7 mouse cellular contexts compared by ENCODE assay signal in genomic region chr7:141443081-141443821, GRCm38 (mm10). TPM values are rescaled to one million over a fixed set of nuclear protein-coding genes. Genes with fewer than 3 reads are reported as not detected.
DNase-seq lines count a peak whose midpoint lies in the region; ATAC-seq and TF ChIP-seq lines count a peak whose summit lies in the region.

No protein-coding gene starts in this region.

- peak overlapping the region; percentile 37; the same call in 1 of the 2 replicates for H3K27ac ChIP-seq in forebrain, embryonic 11.5 days (ENCODE audit: low read depth, low read length)
- H3K27ac ChIP-seq in kidney, embryonic 16.5 days (ENCODE audit: low read length), result peak overlapping the region; percentile 52; the same call in 1 of the 2 replicates

- no peak for TF ChIP-seq POLR2A in brain, embryonic 14.5 days (IDR thresholded peaks at IDR 0.05; ENCODE audit: borderline replicate concordance, extremely low read depth, insufficient read depth, insufficient read length, poor library complexity, severe bottlenecking)
- no peak for TF ChIP-seq POLR2A in myocyte (IDR thresholded peaks at IDR 0.05; ENCODE audit: insufficient read length, low read depth)

- peak overlapping the region; percentile 95 for H3K4me3 ChIP-seq in megakaryocyte, embryonic 14.5 days (replicated peaks)
- H3K4me3 ChIP-seq in forebrain, embryonic 11.5 days (ENCODE audit: low read depth, low read length), result peak overlapping the region; percentile 40
- H3K4me3 ChIP-seq in kidney, embryonic 16.5 days (ENCODE audit: low read length), result peak overlapping the region; percentile 54
- H3K4me3 ChIP-seq in myocyte, result peak overlapping the region; percentile 38

- peaks cover 66% of the 10 kb centered on the region for H3K4me1 ChIP-seq in megakaryocyte, embryonic 14.5 days
- peaks cover 13% of the 10 kb centered on the region for H3K4me1 ChIP-seq in forebrain, embryonic 11.5 days (replicated peaks; ENCODE audit: control insufficient read depth, insufficient read depth, low read length)
- peaks cover 24% of the 10 kb centered on the region for H3K4me1 ChIP-seq in kidney, embryonic 16.5 days (ENCODE audit: insufficient read depth, low read length)

- peak; percentile 77 for DNase-seq in brain, embryonic 14.5 days (ENCODE audit: low read depth)
- DNase-seq in forebrain, embryonic 11.5 days (ENCODE audit: low spot score), result peak; percentile 72
- DNase-seq in frontal cortex, adult 2 months (ENCODE audit: extremely low spot score in 1 of 2, low spot score in 1 of 2), result no peak

- 36% methylated on average over 12 of the region's 12 CpGs for WGBS in forebrain, embryonic 11.5 days
- WGBS in kidney, embryonic 16.5 days, result 15% methylated on average over 12 of the region's 12 CpGs

- no peak for ATAC-seq in megakaryocyte, adult 5-6 weeks (ENCODE audit: poor library complexity, severe bottlenecking)
- 0 out of 2 replicates have a peak, but pooled peaks have one; percentile 3 for ATAC-seq in forebrain, embryonic 11.5 days (replicated peaks; ENCODE audit: low FRiP score)
- ATAC-seq in kidney, embryonic 16.5 days (ENCODE audit: low FRiP score, low TSS enrichment), result no peak; the same call in 1 of the 2 replicates

- H3K27me3 ChIP-seq in megakaryocyte, embryonic 14.5 days (replicated peaks), result no peaks in the 10 kb centered on the region
- H3K27me3 ChIP-seq in forebrain, embryonic 11.5 days (ENCODE audit: control insufficient read depth, insufficient read depth, low read length), result no peaks in the 10 kb centered on the region; the same call in 1 of the 2 replicates
- no peaks in the 10 kb centered on the region for H3K27me3 ChIP-seq in kidney, embryonic 16.5 days (ENCODE audit: insufficient read depth, low read length)
- H3K27me3 ChIP-seq in myocyte (ENCODE audit: control insufficient read depth, insufficient read depth, insufficient read length), result no peaks in the 10 kb centered on the region

- no peaks in the 10 kb centered on the region for H3K9me3 ChIP-seq in megakaryocyte, embryonic 14.5 days
- H3K9me3 ChIP-seq in forebrain, embryonic 11.5 days (ENCODE audit: control insufficient read depth, low read length), result no peaks in the 10 kb centered on the region
- no peaks in the 10 kb centered on the region for H3K9me3 ChIP-seq in kidney, embryonic 16.5 days (ENCODE audit: low read length)

- H3K79me2 ChIP-seq in myocyte (ENCODE audit: control insufficient read depth, insufficient read depth), result peaks cover 8% of the 10 kb centered on the region

- H3ac ChIP-seq in myocyte (ENCODE audit: control insufficient read depth, insufficient read length), result no peak overlapping the region

- peak overlapping the region; percentile 80 for H3K4me2 ChIP-seq in forebrain, embryonic 11.5 days (ENCODE audit: low read depth, low read length, severe bottlenecking)
- H3K4me2 ChIP-seq in kidney, embryonic 16.5 days (replicated peaks; ENCODE audit: low read depth, low read length), result peak overlapping the region; percentile 89
- H3K4me2 ChIP-seq in myocyte (ENCODE audit: low read depth), result peak overlapping the region; percentile 99

- 0 out of 2 replicates have a peak, but pooled peaks have one; percentile 19 for TF ChIP-seq CTCF in brain, embryonic 14.5 days (IDR thresholded peaks at IDR 0.05; ENCODE audit: borderline replicate concordance, extremely low read depth, insufficient read depth, insufficient read length)

- peak overlapping the region; percentile 71 for H3K9ac ChIP-seq in forebrain, embryonic 11.5 days (ENCODE audit: low read length)
- H3K9ac ChIP-seq in kidney, embryonic 16.5 days (replicated peaks; ENCODE audit: low read length), result peak overlapping the region; percentile 66

- peaks cover 46% of the 10 kb centered on the region for H3K36me3 ChIP-seq in megakaryocyte, embryonic 14.5 days (replicated peaks; ENCODE audit: low read length)
- peaks cover 2% of the 10 kb centered on the region; the same call in 1 of the 2 replicates for H3K36me3 ChIP-seq in forebrain, embryonic 11.5 days (ENCODE audit: control insufficient read depth, insufficient read depth, low read length)
- peaks cover 18% of the 10 kb centered on the region; the same call in 1 of the 2 replicates for H3K36me3 ChIP-seq in kidney, embryonic 16.5 days (ENCODE audit: insufficient read depth, low read length)
- H3K36me3 ChIP-seq in myocyte (ENCODE audit: control insufficient read depth, insufficient read depth), result no peaks in the 10 kb centered on the region

TF ChIP-seq in myocyte, 11 proteins besides CTCF, POLR2A, EP300 and RAD21:
- TF ChIP-seq CEBPB (IDR thresholded peaks at IDR 0.05; ENCODE audit: insufficient read depth, poor library complexity, severe bottlenecking) (no peak), POLR2AphosphoS2 (IDR thresholded peaks at IDR 0.05; ENCODE audit: insufficient read length, low read depth) (no peak), MYOG (IDR thresholded peaks at IDR 0.05; ENCODE audit: control insufficient read depth in 1 of 3, insufficient read depth in 1 of 3, insufficient read length in 2 of 3, low read depth in 2 of 3) (no peak), USF1 (IDR thresholded peaks at IDR 0.05; ENCODE audit: low read depth) (no peak), E2F4 (IDR thresholded peaks at IDR 0.05; ENCODE audit: insufficient read depth) (no peak), MYOD1 (IDR thresholded peaks at IDR 0.05; ENCODE audit: control insufficient read depth in 1 of 3, insufficient read length in 2 of 3, low read depth in 2 of 3) (no peak), TCF12 (IDR thresholded peaks at IDR 0.05; ENCODE audit: insufficient read depth, poor library complexity, severe bottlenecking) (no peak), REST (IDR thresholded peaks at IDR 0.05; ENCODE audit: insufficient read depth, insufficient read length) (no peak)

RNA-seq across cellular contexts. Expression of gene Pidd1, which starts 0.6 kb away (rescaled TPM):
- 13.0 and 25.6 TPM in 2 replicates for polyA plus RNA-seq in megakaryocyte, embryonic 14.5 days (2012; ENCODE audit: insufficient read depth, low replicate concordance)
- 7.1 and 8.1 TPM in 2 replicates for total RNA-seq in megakaryocyte, adult 5-6 weeks (2015)
- total RNA-seq in megakaryocyte, adult 5-6 weeks (2017), result 6.1 and 10.5 TPM in 2 replicates
- 16.0 and 23.9 TPM in 2 replicates for polyA plus RNA-seq in brain, embryonic 14.5 days (2012; rRNA removed)
- 22.3 TPM in 2 replicates for polyA plus RNA-seq in forebrain, embryonic 11.5 days (2014; fragmentation: Nextera tagmentation; extraction: Ambion mirVana)
- 11.4 and 12.6 TPM in 2 replicates for polyA plus RNA-seq in kidney, embryonic 16.5 days (2015; fragmentation: Nextera tagmentation; extraction: Ambion mirVana)
- polyA plus RNA-seq in myocyte (2012; fragmentation: generic; extraction: Trizol), result 1.9 TPM
- 3.3 and 3.5 TPM in 2 replicates for polyA plus RNA-seq in frontal cortex, adult 2 months (2012; rRNA removed)

RNA-seq across cellular contexts. Expression of gene Rplp2, which starts 3.9 kb away (rescaled TPM):
- polyA plus RNA-seq in megakaryocyte, embryonic 14.5 days (2012; ENCODE audit: insufficient read depth, low replicate concordance), result 6,138 and 9,533 TPM in 2 replicates
- 1,660 and 1,825 TPM in 2 replicates for total RNA-seq in megakaryocyte, adult 5-6 weeks (2015)
- total RNA-seq in megakaryocyte, adult 5-6 weeks (2017), result 1,271 and 1,459 TPM in 2 replicates
- 705 and 779 TPM in 2 replicates for polyA plus RNA-seq in brain, embryonic 14.5 days (2012; rRNA removed)
- polyA plus RNA-seq in forebrain, embryonic 11.5 days (2014; fragmentation: Nextera tagmentation; extraction: Ambion mirVana), result 935 and 968 TPM in 2 replicates
- polyA plus RNA-seq in kidney, embryonic 16.5 days (2015; fragmentation: Nextera tagmentation; extraction: Ambion mirVana), result 1,055 and 1,146 TPM in 2 replicates
- polyA plus RNA-seq in myocyte (2012; fragmentation: generic; extraction: Trizol), result 5,265 TPM
- 556 and 592 TPM in 2 replicates for polyA plus RNA-seq in frontal cortex, adult 2 months (2012; rRNA removed)

RNA-seq across cellular contexts. Expression of gene Slc25a22, which starts 5.6 kb away (rescaled TPM):
- 22.2 and 47.0 TPM in 2 replicates for polyA plus RNA-seq in megakaryocyte, embryonic 14.5 days (2012; ENCODE audit: insufficient read depth, low replicate concordance)
- 14.6 and 15.0 TPM in 2 replicates for total RNA-seq in megakaryocyte, adult 5-6 weeks (2015)
- total RNA-seq in megakaryocyte, adult 5-6 weeks (2017), result 3.2 and 6.4 TPM in 2 replicates
- polyA plus RNA-seq in brain, embryonic 14.5 days (2012; rRNA removed), result 145 and 205 TPM in 2 replicates
- polyA plus RNA-seq in forebrain, embryonic 11.5 days (2014; fragmentation: Nextera tagmentation; extraction: Ambion mirVana), result 43.2 and 46.0 TPM in 2 replicates
- 33.2 and 39.9 TPM in 2 replicates for polyA plus RNA-seq in kidney, embryonic 16.5 days (2015; fragmentation: Nextera tagmentation; extraction: Ambion mirVana)
- polyA plus RNA-seq in myocyte (2012; fragmentation: generic; extraction: Trizol), result 8.8 TPM
- 227 and 251 TPM in 2 replicates for polyA plus RNA-seq in frontal cortex, adult 2 months (2012; rRNA removed)

RNA-seq across cellular contexts. Expression of gene Pnpla2, which starts 11.7 kb away (rescaled TPM):
- 230 and 314 TPM in 2 replicates for polyA plus RNA-seq in megakaryocyte, embryonic 14.5 days (2012; ENCODE audit: insufficient read depth, low replicate concordance)
- total RNA-seq in megakaryocyte, adult 5-6 weeks (2015), result 31.2 and 34.5 TPM in 2 replicates
- total RNA-seq in megakaryocyte, adult 5-6 weeks (2017), result 9.1 and 12.3 TPM in 2 replicates
- polyA plus RNA-seq in brain, embryonic 14.5 days (2012; rRNA removed), result 19.3 and 19.8 TPM in 2 replicates
- 16.9 and 17.9 TPM in 2 replicates for polyA plus RNA-seq in forebrain, embryonic 11.5 days (2014; fragmentation: Nextera tagmentation; extraction: Ambion mirVana)
- 47.0 and 51.5 TPM in 2 replicates for polyA plus RNA-seq in kidney, embryonic 16.5 days (2015; fragmentation: Nextera tagmentation; extraction: Ambion mirVana)
- 50.5 TPM for polyA plus RNA-seq in myocyte (2012; fragmentation: generic; extraction: Trizol)
- 27.5 and 29.8 TPM in 2 replicates for polyA plus RNA-seq in frontal cortex, adult 2 months (2012; rRNA removed)

RNA-seq across cellular contexts. Expression of gene Cend1, which starts 14.0 kb away (rescaled TPM):
- polyA plus RNA-seq in megakaryocyte, embryonic 14.5 days (2012; ENCODE audit: insufficient read depth, low replicate concordance), result not detected in 2 replicates
- total RNA-seq in megakaryocyte, adult 5-6 weeks (2015), result 0.18 TPM in 1 of 2 replicates, not detected in the other
- not detected in 2 replicates for total RNA-seq in megakaryocyte, adult 5-6 weeks (2017)
- 24.3 and 54.4 TPM in 2 replicates for polyA plus RNA-seq in brain, embryonic 14.5 days (2012; rRNA removed)
- 4.1 and 5.4 TPM in 2 replicates for polyA plus RNA-seq in forebrain, embryonic 11.5 days (2014; fragmentation: Nextera tagmentation; extraction: Ambion mirVana)
- polyA plus RNA-seq in kidney, embryonic 16.5 days (2015; fragmentation: Nextera tagmentation; extraction: Ambion mirVana), result 3.0 TPM in 2 replicates
- 0.25 TPM for polyA plus RNA-seq in myocyte (2012; fragmentation: generic; extraction: Trizol)
- polyA plus RNA-seq in frontal cortex, adult 2 months (2012; rRNA removed), result 204 and 235 TPM in 2 replicates

Comparison
In these comparisons a context has a peak if more than half of its experiments do, and no peak if none do; other contexts are left out.
1. H3K4me3 ChIP-seq: peak in every context shown above with its lines; median percentile 95 in megakaryocyte, embryonic 14.5 days; 54 in kidney, embryonic 16.5 days; 40 in forebrain, embryonic 11.5 days; 38 in myocyte.
2. DNase-seq: peak in brain, embryonic 14.5 days (single experiment) and forebrain, embryonic 11.5 days (single experiment); none in frontal cortex, adult 2 months (0 of 2).
3. Peak in every context shown above with its lines, with median percentiles within 50 percentile points of each other: H3K4me2 ChIP-seq.